Mouse (Mus musculus) limb, embryonic 12.5 days (tissue): ENCODE measurements around the gene Tfap4. TPM values are rescaled to one million over a fixed set of nuclear protein-coding genes. Genes with fewer than 3 reads are reported as not detected.

Experiments used
- ATAC-seq: fragments of 200-750 bp; cut with Nextera tagmentation; 2 replicates; pipeline ENCODE4 v1.8.0; 2017; ENCODE audit warnings: low read depth, moderate TSS enrichment; ENCODE audit not compliant: insufficient number of reproducible peaks, insufficient read depth, low FRiP score, low TSS enrichment
- H3K27ac ChIP-seq: fragments of 300-500 bp; sonication (generic); 2 replicates; pipeline ENCODE4 v1.5.1; 2016; ENCODE audit warnings: mild to moderate bottlenecking, moderate library complexity
- H3K27me3 ChIP-seq: fragments of 300-500 bp; sonication (generic); 2 replicates; pipeline ENCODE4 v1.6.1; 2016; ENCODE audit warnings: mild to moderate bottlenecking, moderate library complexity
- H3K36me3 ChIP-seq: fragments of 300-500 bp; sonication (generic); 2 replicates; pipeline ENCODE4 v1.6.1; 2016; ENCODE audit warnings: mild to moderate bottlenecking, moderate library complexity
- H3K4me1 ChIP-seq: fragments of 300-500 bp; sonication (generic); replicated peaks from 2 replicates; pipeline ENCODE4 v1.6.1; 2016
- H3K4me2 ChIP-seq: fragments of 300-500 bp; sonication (generic); 2 replicates; pipeline ENCODE4 v1.6.1; 2016; ENCODE audit warnings: mild to moderate bottlenecking, moderate library complexity
- H3K4me3 ChIP-seq: fragments of 300-500 bp; sonication (generic); replicated peaks from 2 replicates; pipeline ENCODE4 v1.5.1; 2016; ENCODE audit warnings: mild to moderate bottlenecking
- H3K9ac ChIP-seq: fragments of 300-500 bp; sonication (generic); replicated peaks from 2 replicates; pipeline ENCODE4 v1.6.1; 2016; ENCODE audit warnings: mild to moderate bottlenecking, moderate library complexity
- H3K9me3 ChIP-seq: fragments of 300-500 bp; sonication (generic); 2 replicates; pipeline ENCODE4 v1.6.1; 2016; ENCODE audit warnings: mild to moderate bottlenecking, moderate library complexity
- WGBS: fragments of 180-500 bp; shearing (Covaris S2); methylation state at CpG from one replicate; pipeline ENCODE4 v1.1.7; 2016; 5-methylcytosine and 5-hydroxymethylcytosine counted together
- polyA plus RNA-seq: library from polyadenylated mRNA; unstranded; fragments of >200 nt; fragmentation: Nextera tagmentation; extraction: Ambion mirVana; gene quantifications from 2 replicates; pipeline ENCODE4 v1.2.1, GENCODE M21; 2016

The Tfap4 gene
- polyA plus RNA-seq, 1 experiment from 2014 or later, result 29.1 TPM

GRCm38 (mm10) chr16:4551885-4552284 is 7.8 kb downstream of the Tfap4 start:
- H3K9ac ChIP-seq, result no peak overlapping the region
- H3K4me1 ChIP-seq, result peaks cover 42% of the 10 kb centered on the region
- H3K36me3 ChIP-seq, result peaks cover 49% of the 10 kb centered on the region
- no peaks in the 10 kb centered on the region for H3K9me3 ChIP-seq
- no peak overlapping the region for H3K4me3 ChIP-seq
- ATAC-seq, result no peak
- H3K27ac ChIP-seq, result peak overlapping the region; percentile 95
- peak overlapping the region; percentile 37; the same call in 1 of the 2 replicates for H3K4me2 ChIP-seq
- no peaks in the 10 kb centered on the region for H3K27me3 ChIP-seq
- WGBS, result 86% methylated on average over 12 of the region's 12 CpGs

GRCm38 (mm10) chr16:4551056-4551455 is 8.6 kb downstream of the Tfap4 start:
- no peak overlapping the region for H3K27ac ChIP-seq
- H3K27me3 ChIP-seq, result no peaks in the 10 kb centered on the region
- H3K9ac ChIP-seq, result no peak overlapping the region
- peaks cover 55% of the 10 kb centered on the region for H3K36me3 ChIP-seq
- H3K4me3 ChIP-seq, result no peak overlapping the region
- no peak for ATAC-seq
- no peaks in the 10 kb centered on the region for H3K9me3 ChIP-seq
- 36% methylated on average over 13 of the region's 13 CpGs for WGBS
- H3K4me2 ChIP-seq, result no peak overlapping the region
- H3K4me1 ChIP-seq, result peaks cover 34% of the 10 kb centered on the region

GRCm38 (mm10) chr16:4548953-4549688 is 10.5 kb downstream of the Tfap4 start:
- WGBS, result 85% methylated on average over 18 of the region's 18 CpGs
- Histone ChIP-seq H3K4me3 (no peak overlapping the region), H3K9ac (no peak overlapping the region), H3K9me3 (no peaks in the 10 kb centered on the region), H3K4me1 (peaks cover 27% of the 10 kb centered on the region), H3K4me2 (no peak overlapping the region), H3K27ac (no peak overlapping the region), H3K36me3 (peaks cover 68% of the 10 kb centered on the region), H3K27me3 (no peaks in the 10 kb centered on the region)
- ATAC-seq, result no peak

- H3K4me2 ChIP-seq, result no peak overlapping the region
- H3K9ac ChIP-seq, result no peak overlapping the region
- no peaks in the 10 kb centered on the region for H3K27me3 ChIP-seq
- H3K9me3 ChIP-seq, result no peaks in the 10 kb centered on the region
- H3K27ac ChIP-seq, result no peak overlapping the region
- no peak for ATAC-seq
- H3K4me3 ChIP-seq, result no peak overlapping the region
- peaks cover 68% of the 10 kb centered on the region for H3K36me3 ChIP-seq
- H3K4me1 ChIP-seq, result peaks cover 12% of the 10 kb centered on the region
- 92% methylated on average over 5 of the region's 5 CpGs for WGBS
These were observed 12.0 kb downstream of the Tfap4 start for GRCm38 (mm10) chr16:4547611-4548010.

GRCm38 (mm10) chr16:4546838-4547237 is 12.8 kb downstream of the Tfap4 start:
- H3K36me3 ChIP-seq, result peaks cover 67% of the 10 kb centered on the region
- ATAC-seq, result no peak

GRCm38 (mm10) chr16:4544845-4545244 is 14.8 kb downstream of the Tfap4 start:
- Histone ChIP-seq H3K4me3 (no peak overlapping the region), H3K9me3 (no peaks in the 10 kb centered on the region), H3K27ac (no peak overlapping the region), H3K9ac (no peak overlapping the region), H3K27me3 (no peaks in the 10 kb centered on the region), H3K4me2 (no peak overlapping the region), H3K36me3 (peaks cover 53% of the 10 kb centered on the region), H3K4me1 (peaks cover 6% of the 10 kb centered on the region)
- WGBS, result 78% methylated on average over 9 of the region's 9 CpGs
- no peak for ATAC-seq

More at GRCm38 (mm10) chr16:4546838-4547237, 12.8 kb downstream of the Tfap4 start:
- H3K27ac ChIP-seq, result no peak overlapping the region
- 93% methylated on average over 8 of the region's 8 CpGs for WGBS
- H3K9me3 ChIP-seq, result no peaks in the 10 kb centered on the region
- H3K27me3 ChIP-seq, result no peaks in the 10 kb centered on the region
- H3K4me1 ChIP-seq, result peaks cover 9% of the 10 kb centered on the region
- no peak overlapping the region for H3K4me2 ChIP-seq
- no peak overlapping the region for H3K9ac ChIP-seq
- H3K4me3 ChIP-seq, result no peak overlapping the region

- WGBS, result 82% methylated on average over 3 of the region's 3 CpGs
- H3K9ac ChIP-seq, result no peak overlapping the region
These were observed 16.4 kb downstream of the Tfap4 start for GRCm38 (mm10) chr16:4543266-4543665.

GRCm38 (mm10) chr16:4542236-4542774 is 17.3 kb downstream of the Tfap4 start:
- ATAC-seq, result 0 out of 2 replicates have a peak, but pooled peaks have one; percentile 2
- peaks cover 30% of the 10 kb centered on the region for H3K36me3 ChIP-seq
- H3K4me3 ChIP-seq, result peak overlapping the region; percentile 47
- H3K4me2 ChIP-seq, result peak overlapping the region; percentile 46
- 50% methylated on average over 7 of the region's 7 CpGs for WGBS
- H3K4me1 ChIP-seq, result peaks cover 6% of the 10 kb centered on the region
- H3K9ac ChIP-seq, result peak overlapping the region; percentile 18; the same call in 1 of the 2 replicates
- H3K9me3 ChIP-seq, result no peaks in the 10 kb centered on the region
- no peaks in the 10 kb centered on the region for H3K27me3 ChIP-seq
- H3K27ac ChIP-seq, result peak overlapping the region; percentile 20; the same call in 1 of the 2 replicates

More at GRCm38 (mm10) chr16:4543266-4543665, 16.4 kb downstream of the Tfap4 start:
- H3K9me3 ChIP-seq, result no peaks in the 10 kb centered on the region
- no peak overlapping the region for H3K4me2 ChIP-seq
- H3K27me3 ChIP-seq, result no peaks in the 10 kb centered on the region
- ATAC-seq, result no peak
- no peak overlapping the region for H3K27ac ChIP-seq
- H3K4me3 ChIP-seq, result no peak overlapping the region
- H3K36me3 ChIP-seq, result peaks cover 37% of the 10 kb centered on the region
- H3K4me1 ChIP-seq, result peaks cover 6% of the 10 kb centered on the region

GRCm38 (mm10) chr16:4541501-4542198 is 18.0 kb downstream of the Tfap4 start, which contains the start of gene Srl:
Gene Srl (minus strand): TSS chr16:4541816.
- H3K4me3 ChIP-seq, result peak within 1 kb of the TSS; percentile 47
- H3K9ac ChIP-seq, result peak within 1 kb of the TSS; percentile 58
- H3K9me3 ChIP-seq, result no peaks in the 10 kb centered on the region
- H3K36me3 ChIP-seq, result peaks cover 23% of the 10 kb centered on the region
- H3K27me3 ChIP-seq, result no peaks in the 10 kb centered on the region
- H3K27ac ChIP-seq, result peak within 1 kb of the TSS; percentile 20; the same call in 1 of the 2 replicates
- peak; percentile 94 for ATAC-seq
- H3K4me1 ChIP-seq, result peaks cover 6% of the 10 kb centered on the region
- WGBS, result under 1% methylated on average over 43 of the region's 43 CpGs
- H3K4me2 ChIP-seq, result peak within 1 kb of the TSS; percentile 52

GRCm38 (mm10) chr16:4541033-4541432 is 18.6 kb downstream of the Tfap4 start:
- Histone ChIP-seq H3K9me3 (no peaks in the 10 kb centered on the region), H3K27me3 (no peaks in the 10 kb centered on the region), H3K4me1 (peaks cover 6% of the 10 kb centered on the region), H3K9ac (peak overlapping the region; percentile 58; the same call in 1 of the 2 replicates), H3K27ac (no peak overlapping the region), H3K36me3 (peaks cover 17% of the 10 kb centered on the region), H3K4me2 (peak overlapping the region; percentile 52), H3K4me3 (peak overlapping the region; percentile 47)
- 66% methylated on average over 4 of the region's 4 CpGs for WGBS
- no peak for ATAC-seq
